Mouse (Mus musculus): ENCODE measurements around the gene Nav2. TPM values are rescaled to one million over a fixed set of nuclear protein-coding genes. Genes with fewer than 3 reads are reported as not detected.

Nav2 gene
- polyA plus RNA-seq, 1 experiment from 2014 or later: 2.2 TPM

DNA sequence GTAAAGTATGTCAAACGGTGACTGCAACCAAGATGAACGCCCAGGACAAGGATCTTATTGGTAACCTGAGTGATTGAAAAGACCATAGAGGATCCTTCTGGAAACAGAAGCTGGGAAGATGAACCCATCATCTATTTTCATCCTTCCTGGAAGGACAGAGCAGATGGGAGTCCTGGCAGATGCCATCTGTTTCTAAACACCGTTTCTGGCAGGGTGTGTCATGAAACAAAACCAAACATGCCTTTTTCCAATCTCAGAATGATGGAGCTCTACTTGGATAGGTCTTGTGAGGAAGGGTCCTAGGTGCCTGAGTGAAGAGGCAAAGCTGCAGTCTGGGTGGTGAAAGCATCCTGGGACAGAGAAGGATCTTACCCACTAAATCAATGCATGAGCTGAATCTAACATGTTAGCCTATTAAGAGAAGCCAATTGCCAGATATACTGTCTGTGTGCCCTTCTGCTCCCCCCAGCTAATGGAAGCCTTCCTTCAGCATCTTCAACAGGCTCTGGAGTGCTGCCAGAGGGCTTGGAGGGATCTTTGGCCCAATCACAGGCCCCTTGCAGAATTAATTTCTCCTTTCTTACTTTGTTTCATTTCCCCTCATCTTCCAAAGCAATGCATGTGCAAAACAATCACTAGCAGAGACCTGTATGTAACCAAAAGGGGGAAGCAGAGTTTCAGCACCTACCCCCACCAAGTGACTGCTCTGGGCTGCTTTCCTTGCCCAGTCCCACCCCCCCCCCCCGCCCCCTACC lies 281.9 kb downstream of the Nav2 start:
- Histone ChIP-seq H3K9me3 (replicated peaks) (no peaks in the 10 kb centered on the region), H3K27me3 (no peaks in the 10 kb centered on the region), H3K27ac (replicated peaks) (no peak overlapping the region), H3K4me2 (no peak overlapping the region), H3K4me1 (replicated peaks) (no peaks in the 10 kb centered on the region; the same call in 1 of the 2 replicates), H3K9ac (no peak overlapping the region), H3K4me3 (replicated peaks) (no peak overlapping the region), H3K36me3 (replicated peaks) (no peaks in the 10 kb centered on the region)
- ATAC-seq (ENCODE audit: insufficient read depth): no peak
- WGBS (ENCODE audit: insufficient replicate concordance): 56% methylated on average over 4 of the region's 4 CpGs

DNA sequence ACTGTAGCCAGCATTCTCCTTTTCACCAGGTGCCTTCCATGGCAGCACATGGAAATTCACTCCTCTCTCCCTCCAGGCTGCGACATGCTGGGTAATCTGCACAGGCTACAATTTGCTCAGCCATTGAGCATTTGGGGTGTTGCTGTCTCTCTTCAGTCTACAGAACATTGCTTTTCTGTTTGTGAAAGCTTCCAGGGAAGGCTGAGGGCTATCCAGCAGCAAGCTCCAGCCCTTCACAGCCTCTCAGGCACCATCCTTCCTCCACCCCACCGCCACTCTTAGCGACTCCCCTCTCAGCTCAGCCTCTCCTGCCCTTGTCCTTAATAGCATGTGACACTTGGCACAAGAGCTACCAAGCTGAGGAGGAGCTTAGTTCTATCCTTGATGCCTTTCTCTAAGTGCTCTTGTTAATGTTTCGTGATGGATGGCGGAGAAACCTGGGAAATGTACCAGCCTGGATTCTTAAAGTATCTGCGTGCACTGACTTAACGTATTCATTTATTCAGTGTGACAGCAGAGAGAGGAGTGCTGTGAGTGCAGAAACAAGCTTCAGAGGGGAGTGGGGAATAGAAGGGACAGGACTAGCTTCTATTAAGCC lies 282.7 kb downstream of the Nav2 start:
- Histone ChIP-seq H3K4me2 (no peak overlapping the region), H3K27me3 (no peaks in the 10 kb centered on the region), H3K9me3 (replicated peaks) (no peaks in the 10 kb centered on the region), H3K4me1 (replicated peaks) (no peaks in the 10 kb centered on the region; the same call in 1 of the 2 replicates), H3K4me3 (replicated peaks) (no peak overlapping the region), H3K9ac (no peak overlapping the region), H3K27ac (replicated peaks) (no peak overlapping the region), H3K36me3 (replicated peaks) (no peaks in the 10 kb centered on the region)
- ATAC-seq (ENCODE audit: insufficient read depth): no peak
- 58% methylated on average over 7 of the region's 7 CpGs for WGBS (ENCODE audit: insufficient replicate concordance)

DNA sequence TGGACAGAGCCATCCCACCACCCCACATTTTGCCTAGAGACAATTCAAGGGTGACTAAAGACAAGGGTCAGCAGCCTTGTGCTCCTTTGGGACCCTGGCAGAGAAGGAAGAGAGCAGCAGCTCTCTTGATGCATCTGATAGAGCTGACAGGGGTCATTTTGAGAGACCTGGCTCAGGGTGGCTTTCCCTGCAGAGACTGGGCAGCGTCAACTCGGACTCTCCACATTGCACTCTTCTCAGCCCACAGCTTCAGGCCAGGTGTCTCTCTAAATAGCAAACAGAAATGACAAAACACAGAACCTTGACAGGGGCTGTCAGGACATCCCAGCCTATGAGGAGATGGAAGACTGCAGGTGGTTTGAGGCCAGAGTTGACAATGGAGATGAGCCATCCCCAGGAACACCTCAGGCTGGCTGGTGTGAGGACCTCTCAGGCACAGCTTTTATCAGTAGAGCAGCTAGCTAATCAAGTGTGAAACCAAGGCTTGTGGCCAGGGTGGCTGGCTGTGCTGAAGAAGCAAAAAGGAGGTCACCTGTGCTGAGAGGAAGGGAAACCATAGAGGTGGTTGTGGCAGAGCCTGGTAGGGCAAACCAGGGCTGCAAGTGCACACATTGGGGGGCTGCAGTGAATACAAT lies 283.7 kb downstream of the Nav2 start:
- H3K36me3 ChIP-seq (replicated peaks): no peaks in the 10 kb centered on the region
- ATAC-seq (ENCODE audit: insufficient read depth): no peak
- H3K4me2 ChIP-seq: no peak overlapping the region
- H3K4me3 ChIP-seq (replicated peaks): no peak overlapping the region
- H3K9ac ChIP-seq: no peak overlapping the region
- no peaks in the 10 kb centered on the region; the same call in 1 of the 2 replicates for H3K4me1 ChIP-seq (replicated peaks)
- H3K27me3 ChIP-seq: no peaks in the 10 kb centered on the region
- no peak overlapping the region for H3K27ac ChIP-seq (replicated peaks)
- 39% methylated on average over 2 of the region's 2 CpGs for WGBS (ENCODE audit: insufficient replicate concordance)
- no peaks in the 10 kb centered on the region for H3K9me3 ChIP-seq (replicated peaks)

DNA sequence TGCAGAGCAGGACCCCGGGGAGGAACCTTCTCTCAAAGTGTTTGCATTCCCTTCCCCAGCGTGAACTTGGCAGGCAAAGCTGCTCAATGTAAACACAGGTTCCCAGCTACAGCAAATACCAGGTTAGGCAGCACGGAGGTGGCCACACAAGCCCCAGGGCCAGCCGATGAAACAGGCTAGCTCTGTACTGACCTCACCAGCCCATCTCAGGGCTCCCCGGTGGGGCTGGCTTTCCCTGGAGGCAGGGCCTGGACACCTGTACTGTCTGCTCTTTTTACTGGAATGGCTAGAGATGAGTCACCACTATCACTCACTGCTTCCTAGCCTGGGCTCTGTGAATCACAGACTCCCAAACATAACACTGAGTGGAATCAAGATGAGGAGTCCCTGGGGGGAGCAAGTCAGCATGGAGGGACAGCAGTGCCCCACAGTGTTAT lies 287.2 kb downstream of the Nav2 start:
- H3K27ac ChIP-seq (replicated peaks): 0 out of 2 replicates have a peak overlapping the region, but pooled peaks have one; percentile 33
- WGBS (ENCODE audit: insufficient replicate concordance): 54% methylated on average over 5 of the region's 5 CpGs
- no peak overlapping the region; the same call in 1 of the 2 replicates for H3K4me2 ChIP-seq
- no peaks in the 10 kb centered on the region for H3K36me3 ChIP-seq (replicated peaks)
- H3K4me3 ChIP-seq (replicated peaks): no peak overlapping the region
- ATAC-seq (ENCODE audit: insufficient read depth): peak; percentile 88
- H3K9ac ChIP-seq: no peak overlapping the region
- no peaks in the 10 kb centered on the region for H3K9me3 ChIP-seq (replicated peaks)
- H3K4me1 ChIP-seq (replicated peaks): no peaks in the 10 kb centered on the region; the same call in 1 of the 2 replicates
- no peaks in the 10 kb centered on the region; the same call in 1 of the 2 replicates for H3K27me3 ChIP-seq

DNA sequence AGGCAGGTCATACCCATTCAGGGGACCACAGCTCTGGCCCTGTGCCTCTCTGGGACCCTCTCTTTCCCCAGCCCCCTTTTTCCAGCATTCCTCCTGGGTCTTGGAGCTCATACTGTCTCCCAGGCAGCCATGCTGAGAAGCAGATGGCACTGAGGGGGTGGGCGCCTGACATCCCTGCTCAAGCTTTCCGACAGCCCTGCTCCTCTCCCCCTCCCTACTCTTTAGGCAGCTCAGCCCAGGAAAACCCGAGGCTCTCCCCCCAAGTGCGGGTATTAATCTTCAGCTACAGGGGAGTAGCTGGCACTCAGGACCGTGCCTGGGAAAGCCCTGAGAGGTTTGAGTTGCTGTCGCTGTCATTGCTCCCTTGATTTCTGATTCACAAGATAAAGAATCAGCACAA lies 290.9 kb downstream of the Nav2 start:
- H3K27ac ChIP-seq (replicated peaks): no peak overlapping the region
- no peaks in the 10 kb centered on the region; the same call in 1 of the 2 replicates for H3K27me3 ChIP-seq
- no peaks in the 10 kb centered on the region; the same call in 1 of the 2 replicates for H3K4me1 ChIP-seq (replicated peaks)
- no peak overlapping the region for H3K4me3 ChIP-seq (replicated peaks)
- WGBS (ENCODE audit: insufficient replicate concordance): 35% methylated on average over 6 of the region's 6 CpGs
- no peak overlapping the region for H3K4me2 ChIP-seq
- ATAC-seq (ENCODE audit: insufficient read depth): no peak
- H3K9me3 ChIP-seq (replicated peaks): no peaks in the 10 kb centered on the region
- no peak overlapping the region for H3K9ac ChIP-seq
- no peaks in the 10 kb centered on the region for H3K36me3 ChIP-seq (replicated peaks)

DNA sequence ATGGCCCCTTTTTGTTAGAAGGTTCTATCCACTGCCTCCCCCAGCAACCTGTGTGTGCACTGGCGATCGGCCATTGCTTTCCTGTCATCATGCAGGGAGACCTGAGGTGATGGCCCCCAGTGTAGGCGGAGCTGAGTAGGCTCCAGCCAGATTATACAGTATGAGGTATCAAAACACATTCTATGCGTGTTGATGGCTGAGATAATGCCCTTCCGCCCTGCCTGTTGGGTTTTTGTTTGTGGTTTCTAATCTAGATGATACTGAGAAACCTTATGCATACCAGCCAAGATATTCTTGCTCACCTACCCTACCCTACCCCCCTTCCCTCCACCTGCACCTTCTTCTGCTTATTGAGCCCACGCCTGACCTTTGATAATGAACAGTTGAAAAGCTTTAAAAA lies 291.8 kb downstream of the Nav2 start:
- Histone ChIP-seq H3K9me3 (replicated peaks) (no peaks in the 10 kb centered on the region), H3K4me2 (no peak overlapping the region), H3K27me3 (no peaks in the 10 kb centered on the region; the same call in 1 of the 2 replicates), H3K4me1 (replicated peaks) (no peaks in the 10 kb centered on the region; the same call in 1 of the 2 replicates), H3K4me3 (replicated peaks) (no peak overlapping the region), H3K36me3 (replicated peaks) (no peaks in the 10 kb centered on the region), H3K9ac (no peak overlapping the region), H3K27ac (replicated peaks) (no peak overlapping the region)
- ATAC-seq (ENCODE audit: insufficient read depth): no peak
- 57% methylated on average over 6 of the region's 6 CpGs for WGBS (ENCODE audit: insufficient replicate concordance)

DNA sequence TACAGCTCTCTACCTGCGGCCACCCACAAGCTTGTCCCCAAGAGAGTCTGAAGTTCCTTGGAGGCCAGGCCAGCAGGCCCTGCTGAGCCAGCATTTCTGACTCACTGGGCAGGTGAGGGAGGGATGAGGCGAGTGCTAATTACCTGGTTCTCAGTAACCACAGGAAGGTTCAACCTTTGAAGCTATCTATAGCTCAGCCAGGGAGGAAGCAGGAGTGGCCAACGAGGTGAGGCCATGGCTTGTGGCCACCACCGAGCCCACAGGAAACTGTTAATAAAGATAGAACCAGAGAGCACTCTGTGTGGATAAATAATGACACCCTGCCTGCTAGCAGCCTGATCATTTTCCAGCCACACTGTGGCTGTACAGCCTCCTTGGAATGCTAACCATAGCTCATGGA lies 294.5 kb downstream of the Nav2 start:
- no peak overlapping the region for H3K27ac ChIP-seq (replicated peaks)
- ATAC-seq (ENCODE audit: insufficient read depth): no peak
- H3K4me2 ChIP-seq: no peak overlapping the region
- 16% methylated on average over 4 of the region's 4 CpGs for WGBS (ENCODE audit: insufficient replicate concordance)
- no peaks in the 10 kb centered on the region for H3K36me3 ChIP-seq (replicated peaks)
- H3K9ac ChIP-seq: no peak overlapping the region
- H3K9me3 ChIP-seq (replicated peaks): no peaks in the 10 kb centered on the region
- H3K4me1 ChIP-seq (replicated peaks): no peaks in the 10 kb centered on the region
- H3K27me3 ChIP-seq: no peaks in the 10 kb centered on the region; the same call in 1 of the 2 replicates
- no peak overlapping the region for H3K4me3 ChIP-seq (replicated peaks)

DNA sequence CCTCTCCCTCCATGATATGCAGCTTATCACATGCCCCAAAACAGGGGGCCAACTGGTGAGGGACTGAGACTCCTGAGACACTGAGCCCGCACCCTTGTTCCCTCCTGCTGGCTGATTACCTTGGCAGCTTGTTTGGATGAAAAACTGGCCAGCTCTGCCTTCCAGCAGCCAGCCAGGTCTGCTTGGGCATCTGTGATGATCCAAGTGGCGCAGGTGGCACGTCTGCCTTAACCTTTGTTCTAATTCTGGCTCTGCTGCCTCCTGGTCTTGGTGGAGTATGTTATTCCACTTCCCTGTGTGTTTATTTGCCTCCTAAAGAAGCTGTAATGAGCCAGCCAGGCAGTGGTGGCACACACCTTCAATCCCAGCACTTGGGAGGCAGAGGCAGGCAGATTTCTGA lies 296.3 kb downstream of the Nav2 start:
- H3K9ac ChIP-seq: no peak overlapping the region
- H3K4me2 ChIP-seq: no peak overlapping the region
- 63% methylated on average over 3 of the region's 3 CpGs for WGBS (ENCODE audit: insufficient replicate concordance)
- H3K27ac ChIP-seq (replicated peaks): no peak overlapping the region
- ATAC-seq (ENCODE audit: insufficient read depth): no peak
- H3K9me3 ChIP-seq (replicated peaks): no peaks in the 10 kb centered on the region
- no peaks in the 10 kb centered on the region for H3K27me3 ChIP-seq
- H3K4me3 ChIP-seq (replicated peaks): no peak overlapping the region
- no peaks in the 10 kb centered on the region for H3K36me3 ChIP-seq (replicated peaks)
- H3K4me1 ChIP-seq (replicated peaks): no peaks in the 10 kb centered on the region

DNA sequence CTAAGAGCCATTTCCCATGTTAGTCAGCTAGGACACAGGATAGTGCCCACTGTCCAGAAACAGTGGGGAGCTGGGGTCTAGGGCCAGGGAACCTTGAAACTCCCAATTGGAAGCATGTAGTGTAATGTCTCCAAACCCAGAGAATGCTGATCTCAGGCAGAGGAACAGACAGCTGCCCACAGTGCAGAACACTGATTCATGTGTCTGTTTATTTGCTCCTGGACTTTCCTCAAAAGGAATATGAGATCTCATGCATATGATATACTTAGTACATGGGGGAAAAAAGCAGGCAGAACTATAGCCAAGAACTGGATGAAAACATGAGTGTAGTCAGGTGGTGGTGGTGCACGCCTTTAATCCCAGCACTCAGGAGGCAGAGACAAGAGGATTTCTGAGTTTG lies 297.0 kb downstream of the Nav2 start:
- Histone ChIP-seq H3K4me2 (no peak overlapping the region), H3K27ac (replicated peaks) (no peak overlapping the region), H3K27me3 (no peaks in the 10 kb centered on the region), H3K9ac (no peak overlapping the region), H3K36me3 (replicated peaks) (no peaks in the 10 kb centered on the region), H3K4me1 (replicated peaks) (no peaks in the 10 kb centered on the region), H3K9me3 (replicated peaks) (no peaks in the 10 kb centered on the region), H3K4me3 (replicated peaks) (no peak overlapping the region)
- ATAC-seq (ENCODE audit: insufficient read depth): no peak
- WGBS (ENCODE audit: insufficient replicate concordance): 41% methylated on average over 1 of the region's 1 CpGs

DNA sequence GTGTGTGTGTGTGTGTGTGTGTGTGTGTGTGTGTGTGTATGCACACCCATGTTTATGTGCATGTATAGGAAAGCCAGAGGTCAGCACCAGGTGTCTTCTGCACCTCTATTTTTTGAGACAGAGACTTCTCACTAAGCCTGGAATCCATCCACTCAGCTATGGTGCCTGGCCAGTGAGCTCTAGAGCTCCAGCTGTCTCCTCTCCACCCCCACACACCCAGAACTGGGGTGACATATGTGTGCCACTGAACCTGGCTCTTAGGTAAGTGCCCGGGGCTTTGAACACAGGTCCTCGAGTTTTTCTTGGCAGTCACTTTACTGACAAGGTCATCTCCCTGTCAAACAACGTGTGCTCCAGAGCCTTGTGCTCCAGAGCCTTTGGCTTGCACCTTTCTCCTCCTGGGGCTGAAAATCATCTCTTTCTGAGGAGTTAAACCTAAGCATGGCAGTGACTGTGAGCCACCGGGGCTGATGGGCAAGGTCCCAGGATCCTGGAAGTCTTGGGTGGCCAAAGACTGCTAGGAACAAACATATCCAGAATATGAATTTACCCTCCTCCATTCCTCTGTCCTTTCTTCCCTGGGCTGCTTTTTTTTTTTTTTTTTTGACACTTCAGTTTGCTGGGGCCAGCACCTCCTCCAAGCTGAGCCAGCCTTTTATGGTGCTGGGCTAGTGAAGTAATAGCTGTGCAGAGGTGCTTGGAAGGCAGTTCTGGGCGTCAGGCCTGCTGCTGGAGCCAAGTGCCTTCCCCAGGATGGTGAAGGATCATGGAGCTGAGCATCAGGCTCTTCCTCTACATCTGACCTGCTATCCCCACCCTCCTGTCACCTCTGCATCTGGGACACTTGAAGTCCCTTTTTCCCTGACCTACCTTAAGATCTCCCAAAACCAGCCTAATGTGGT lies 298.5 kb downstream of the Nav2 start:
- Histone ChIP-seq H3K4me1 (replicated peaks) (no peaks in the 10 kb centered on the region), H3K4me2 (no peak overlapping the region), H3K27ac (replicated peaks) (no peak overlapping the region), H3K9ac (no peak overlapping the region), H3K9me3 (replicated peaks) (no peaks in the 10 kb centered on the region), H3K27me3 (no peaks in the 10 kb centered on the region), H3K4me3 (replicated peaks) (no peak overlapping the region), H3K36me3 (replicated peaks) (no peaks in the 10 kb centered on the region)
- ATAC-seq (ENCODE audit: insufficient read depth): no peak
- 47% methylated on average over 5 of the region's 5 CpGs for WGBS (ENCODE audit: insufficient replicate concordance)
